ENCODE assay signal across 8 mouse cellular contexts in the genomic region with DNA sequence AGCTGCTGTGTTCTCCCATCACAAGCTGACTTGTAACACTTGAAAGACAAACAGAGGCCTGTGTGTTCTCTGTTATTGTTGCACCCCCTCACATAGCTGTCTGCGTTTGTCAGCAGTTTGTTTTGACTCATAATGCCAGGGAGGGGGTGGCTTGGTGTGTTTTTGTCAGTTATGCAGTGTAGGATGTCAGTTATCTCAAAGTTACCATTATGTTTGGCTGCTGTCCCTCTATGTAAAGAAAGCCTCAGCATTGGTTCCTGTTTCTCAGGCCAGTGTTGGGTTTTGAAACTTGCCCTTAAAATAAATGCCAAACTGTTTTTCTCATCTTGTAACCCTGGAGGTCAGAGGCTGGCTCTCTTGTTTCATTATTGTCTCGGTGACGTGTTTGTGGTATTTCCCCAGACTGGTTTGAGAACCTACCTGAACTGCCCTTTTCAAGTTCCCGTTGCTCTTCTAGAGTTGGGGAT. TPM values are rescaled to one million over a fixed set of nuclear protein-coding genes. Genes with fewer than 3 reads are reported as not detected.
A peak's percentile ranks its signal among the peaks of the same experiment; 100 is the strongest.
DNase-seq lines count a peak whose midpoint lies in the region; ATAC-seq and TF ChIP-seq lines count a peak whose summit lies in the region.

No protein-coding gene starts in this region.

- H3K9me3 ChIP-seq in kidney, embryonic 16.5 days (ENCODE audit: low read length) = no peaks in the 10 kb centered on the region
- H3K9me3 ChIP-seq in G1E (replicated peaks) = no peaks in the 10 kb centered on the region
- H3K9me3 ChIP-seq in midbrain, embryonic 13.5 days = no peaks in the 10 kb centered on the region
- no peaks in the 10 kb centered on the region for H3K9me3 ChIP-seq in hindbrain, embryonic 11.5 days (ENCODE audit: control insufficient read depth, low read length)

- DNase-seq in kidney, postnatal 25 days = no peak
- DNase-seq in G1E (ENCODE audit: low spot score) = no peak
- peak; percentile 90 for DNase-seq in fibroblast of lung, adult 2 months (ENCODE audit: low read depth)
- peak; percentile 26 for DNase-seq in lung, postnatal 14 days
- no peak for DNase-seq in hindbrain, embryonic 11.5 days (ENCODE audit: low spot score)
- no peak for DNase-seq in cerebellum, adult 11-12 months

- no peak for TF ChIP-seq CTCF in G1E (IDR thresholded peaks at IDR 0.05; ENCODE audit: low read depth, low read length)

- no peak for ATAC-seq in kidney, embryonic 16.5 days (ENCODE audit: low FRiP score, low TSS enrichment)
- ATAC-seq in G1E (ENCODE audit: extremely low read depth, insufficient number of reproducible peaks, low FRiP score, poor library complexity, severe bottlenecking) = peak; percentile 58
- ATAC-seq in midbrain, embryonic 13.5 days = no peak
- no peak for ATAC-seq in hindbrain, embryonic 11.5 days (ENCODE audit: low FRiP score)

- no peaks in the 10 kb centered on the region for H3K27me3 ChIP-seq in kidney, embryonic 16.5 days (ENCODE audit: insufficient read depth, low read length)
- no peaks in the 10 kb centered on the region for H3K27me3 ChIP-seq in G1E (ENCODE audit: insufficient read depth, low read length)
- H3K27me3 ChIP-seq in midbrain, embryonic 13.5 days = no peaks in the 10 kb centered on the region
- H3K27me3 ChIP-seq in hindbrain, embryonic 11.5 days (ENCODE audit: control insufficient read depth, insufficient read depth, low read length) = no peaks in the 10 kb centered on the region

- 0 out of 2 replicates have a peak overlapping the region, but pooled peaks have one; percentile 41 for H3K27ac ChIP-seq in kidney, embryonic 16.5 days (ENCODE audit: low read length)
- no peak overlapping the region for H3K27ac ChIP-seq in midbrain, embryonic 13.5 days
- H3K27ac ChIP-seq in hindbrain, embryonic 11.5 days (ENCODE audit: low read depth, low read length) = no peak overlapping the region

- no peaks in the 10 kb centered on the region for H3K36me3 ChIP-seq in kidney, embryonic 16.5 days (ENCODE audit: insufficient read depth, low read length)
- H3K36me3 ChIP-seq in G1E (replicated peaks) = peaks cover 23% of the 10 kb centered on the region
- H3K36me3 ChIP-seq in midbrain, embryonic 13.5 days = no peaks in the 10 kb centered on the region
- no peaks in the 10 kb centered on the region for H3K36me3 ChIP-seq in hindbrain, embryonic 11.5 days (ENCODE audit: control insufficient read depth, insufficient read depth, low read length)

- no peak overlapping the region for H3K4me3 ChIP-seq in kidney, embryonic 16.5 days (ENCODE audit: low read length)
- no peak overlapping the region for H3K4me3 ChIP-seq in G1E (ENCODE audit: low read depth, low read length)
- no peak overlapping the region for H3K4me3 ChIP-seq in midbrain, embryonic 13.5 days (replicated peaks)
- H3K4me3 ChIP-seq in hindbrain, embryonic 11.5 days (ENCODE audit: low read depth, low read length) = no peak overlapping the region

- H3K4me2 ChIP-seq in kidney, embryonic 16.5 days (replicated peaks; ENCODE audit: low read depth, low read length) = no peak overlapping the region
- no peak overlapping the region for H3K4me2 ChIP-seq in midbrain, embryonic 13.5 days (replicated peaks)
- no peak overlapping the region for H3K4me2 ChIP-seq in hindbrain, embryonic 11.5 days (replicated peaks; ENCODE audit: low read depth, low read length)

- no peak overlapping the region for H3K9ac ChIP-seq in kidney, embryonic 16.5 days (replicated peaks; ENCODE audit: low read length)
- H3K9ac ChIP-seq in midbrain, embryonic 13.5 days (replicated peaks) = no peak overlapping the region
- H3K9ac ChIP-seq in hindbrain, embryonic 11.5 days (ENCODE audit: low read depth, low read length) = no peak overlapping the region

- WGBS in kidney, embryonic 16.5 days = 36% methylated on average over 4 of the region's 4 CpGs
- 71% methylated on average over 4 of the region's 4 CpGs for WGBS in midbrain, embryonic 13.5 days
- WGBS in hindbrain, embryonic 11.5 days = 55% methylated on average over 4 of the region's 4 CpGs

- H3K4me1 ChIP-seq in kidney, embryonic 16.5 days (ENCODE audit: insufficient read depth, low read length) = peaks cover 38% of the 10 kb centered on the region
- no peaks in the 10 kb centered on the region; the same call in 1 of the 2 replicates for H3K4me1 ChIP-seq in G1E (ENCODE audit: insufficient read depth, low read depth, low read length)
- peaks cover 41% of the 10 kb centered on the region for H3K4me1 ChIP-seq in midbrain, embryonic 13.5 days (replicated peaks)
- H3K4me1 ChIP-seq in hindbrain, embryonic 11.5 days (replicated peaks; ENCODE audit: control insufficient read depth, insufficient read depth, low read length) = no peaks in the 10 kb centered on the region

RNA-seq across cellular contexts. Expression of a gene that starts 30.0 kb away (rescaled TPM):
- 15.3 and 20.8 TPM in 2 replicates for polyA plus RNA-seq in kidney, embryonic 16.5 days (2015; fragmentation: Nextera tagmentation; extraction: Ambion mirVana)
- total RNA-seq in G1E (2014; fragmentation: Nextera tagmentation) (31.9 and 36.9 TPM in 2 replicates), G1E (2017) (7.0 and 9.1 TPM in 2 replicates)
- polyA plus RNA-seq in G1E (2012) = 3.1 and 5.4 TPM in 2 replicates
- polyA plus RNA-seq in midbrain, embryonic 13.5 days (2015; fragmentation: Nextera tagmentation; extraction: Ambion mirVana) = 19.2 and 20.1 TPM in 2 replicates
- polyA plus RNA-seq in hindbrain, embryonic 11.5 days (2014; fragmentation: Nextera tagmentation; extraction: Ambion mirVana) = 54.2 and 54.6 TPM in 2 replicates

Comparison
In these comparisons a context has a peak if more than half of its experiments do, and no peak if none do; other contexts are left out.
1. DNase-seq: peak in fibroblast of lung, adult 2 months (single experiment) and lung, postnatal 14 days (single experiment); none in kidney, postnatal 25 days (0 of 2), G1E (single experiment), hindbrain, embryonic 11.5 days (single experiment) and cerebellum, adult 11-12 months (single experiment).